Mouse (Mus musculus) ES-E14 (cell line): Measurements from ENCODE around the gene Was. TPM values are rescaled to one million over a fixed set of nuclear protein-coding genes. Genes with fewer than 3 reads are reported as not detected.

ENCODE experiments used
- DNase-seq: peaks from one replicate; pipeline ENCODE4 v3.0.0-alpha.2; 2013; ENCODE audit warnings: low read depth, low spot score
- H3K27ac ChIP-seq: 2 replicates; pipeline ENCODE4 v1.5.1; 2012; ENCODE audit warnings: low read depth, mild to moderate bottlenecking, low read length, moderate library complexity, mixed read lengths; ENCODE audit not compliant: poor library complexity, insufficient read depth, severe bottlenecking
- H3K36me3 ChIP-seq: 2 replicates; pipeline ENCODE4 v1.6.1; 2012; ENCODE audit warnings: mild to moderate bottlenecking, low read length, moderate library complexity, mixed read lengths; ENCODE audit not compliant: control insufficient read depth, poor library complexity, insufficient read depth, severe bottlenecking
- H3K4me1 ChIP-seq, 2 experiments: fragments of 150-350 bp in 1 of 2; sonication (generic) in 1 of 2; 2 replicates each; pipeline ENCODE4 v1.6.1; 2012; ENCODE audit warnings: low read length in 2 of 2, mild to moderate bottlenecking in 1 of 2, mixed read lengths in 1 of 2; ENCODE audit not compliant: control insufficient read depth in 2 of 2, insufficient read depth in 2 of 2, poor library complexity in 1 of 2
- H3K4me3 ChIP-seq, 2 experiments: fragments of 150-350 bp in 1 of 2; sonication (generic) in 1 of 2; 2 replicates each; pipeline ENCODE4 v1.5.1; 2012; ENCODE audit warnings: low read length in 2 of 2, low read depth in 1 of 2, mild to moderate bottlenecking in 1 of 2, mixed read lengths in 1 of 2; ENCODE audit not compliant: insufficient read depth in 1 of 2, poor library complexity in 1 of 2, severe bottlenecking in 1 of 2
- H3K9ac ChIP-seq: 2 replicates; pipeline ENCODE4 v1.6.1; 2012; ENCODE audit warnings: low read depth, mild to moderate bottlenecking, low read length, mixed read lengths; ENCODE audit not compliant: poor library complexity, insufficient read depth, severe bottlenecking
- H3K9me3 ChIP-seq: fragments of 150-350 bp; sonication (generic); 2 replicates; pipeline ENCODE4 v1.6.1; 2012; ENCODE audit warnings: low read depth, mild to moderate bottlenecking, low read length; ENCODE audit not compliant: control insufficient read depth, insufficient read depth
- CHD2 ChIP-seq: IDR thresholded peaks from 2 replicates; pipeline ENCODE4 v1.6.1; 2014; ENCODE audit warnings: mild to moderate bottlenecking, low read depth, low read length, inconsistent platforms
- HCFC1 ChIP-seq: IDR thresholded peaks from 2 replicates; pipeline ENCODE4 v1.6.1; 2012; ENCODE audit warnings: low read length, inconsistent platforms, borderline replicate concordance; ENCODE audit not compliant: insufficient read depth
- MAFK ChIP-seq: IDR thresholded peaks from 2 replicates; pipeline ENCODE4 v1.6.1; 2014; ENCODE audit warnings: mild to moderate bottlenecking, low read depth, low read length, inconsistent platforms; ENCODE audit not compliant: insufficient read depth
- ZC3H11A ChIP-seq: IDR thresholded peaks from 2 replicates; pipeline ENCODE4 v1.6.1; 2012; ENCODE audit warnings: low read depth, mild to moderate bottlenecking, inconsistent platforms, low read length, borderline replicate concordance
- ZNF384 ChIP-seq: IDR thresholded peaks from 2 replicates; pipeline ENCODE4 v1.6.1; 2012; ENCODE audit warnings: low read depth, low read length, inconsistent platforms
- in situ Hi-C, 2 experiments: fragments of 600-800 bp; cut with MboI; formaldehyde crosslinking; loops; one replicate each; pipeline ENCODE4 v1.15.1; 2025; ENCODE audit warnings: low sequenced_read_pairs in 2 of 2, inconsistent platforms in 1 of 2; ENCODE audit not compliant: unreplicated experiment in 2 of 2
- total RNA-seq: library from RNA; depleted of rRNA; stranded (reverse); fragments of 300-350 nt; gene quantifications from 2 replicates; pipeline ENCODE4 v1.2.3, GENCODE M21; 2012

The Was gene
- total RNA-seq, 1 experiment: 3.5 TPM

DNA sequence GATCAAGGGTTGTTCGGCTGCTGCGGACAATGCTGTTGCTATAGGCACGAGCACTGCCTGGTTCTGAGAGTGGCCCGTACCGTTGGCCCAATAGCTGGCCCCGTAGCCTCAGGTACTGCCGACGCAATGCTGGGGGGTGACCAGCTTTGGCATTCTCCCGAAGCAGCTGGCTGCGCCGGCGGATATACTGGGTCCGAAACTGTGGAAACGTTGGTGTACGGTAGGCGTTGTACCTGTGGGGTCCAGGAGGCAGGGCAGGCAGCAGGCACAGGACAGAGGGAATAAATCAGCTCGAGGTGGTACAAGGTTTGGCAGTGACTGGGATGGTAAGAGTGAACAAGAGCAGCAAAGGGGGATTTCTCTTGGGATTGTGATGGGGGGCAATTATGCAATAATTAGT, 41.1 kb upstream of the Was start:
- no peak overlapping the region for H3K27ac ChIP-seq
- no peak for TF ChIP-seq CHD2
- no peak for TF ChIP-seq ZNF384
- no peak for TF ChIP-seq ZC3H11A
- TF ChIP-seq MAFK: no peak
- TF ChIP-seq HCFC1: no peak
- H3K36me3 ChIP-seq: peaks cover 6% of the 10 kb centered on the region; the same call in 1 of the 2 replicates
- no peak for DNase-seq
- peak overlapping the region; percentile 49 for H3K9ac ChIP-seq
- in situ Hi-C loops: no loop called here
- H3K9me3 ChIP-seq: no peaks in the 10 kb centered on the region
- no peaks in the 10 kb centered on the region for H3K4me1 ChIP-seq
- peak overlapping the region; percentile 9 to 86 for H3K4me3 ChIP-seq

DNA sequence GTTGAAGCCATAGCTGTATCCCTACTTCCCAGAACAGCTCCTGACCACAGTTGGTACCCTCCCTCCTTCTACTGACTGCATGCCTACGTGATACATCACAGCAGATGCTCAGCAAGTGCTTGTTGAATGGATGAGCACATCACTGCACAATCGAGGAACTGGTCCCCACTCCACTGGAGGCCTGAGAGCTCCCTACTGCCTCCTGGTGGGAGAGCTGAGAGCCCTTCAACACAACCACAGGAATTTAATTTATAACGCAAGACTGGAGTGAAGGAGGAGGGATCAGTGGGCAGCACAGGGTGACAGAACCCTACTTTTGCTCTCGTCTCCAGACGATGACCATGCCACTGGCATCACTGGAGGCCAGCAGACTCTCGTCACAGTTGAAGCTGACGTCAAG, 34.9 kb upstream of the Was start:
- no peaks in the 10 kb centered on the region for H3K9me3 ChIP-seq
- TF ChIP-seq ZC3H11A (no peak), HCFC1 (no peak), ZNF384 (no peak), CHD2 (no peak), MAFK (no peak)
- H3K9ac ChIP-seq: no peak overlapping the region
- H3K4me1 ChIP-seq: no peaks in the 10 kb centered on the region
- H3K36me3 ChIP-seq: peaks cover 8% of the 10 kb centered on the region; the same call in 1 of the 2 replicates
- no peak overlapping the region for H3K27ac ChIP-seq
- no peak overlapping the region for H3K4me3 ChIP-seq
- in situ Hi-C loops: no loop called here
- DNase-seq: no peak

DNA sequence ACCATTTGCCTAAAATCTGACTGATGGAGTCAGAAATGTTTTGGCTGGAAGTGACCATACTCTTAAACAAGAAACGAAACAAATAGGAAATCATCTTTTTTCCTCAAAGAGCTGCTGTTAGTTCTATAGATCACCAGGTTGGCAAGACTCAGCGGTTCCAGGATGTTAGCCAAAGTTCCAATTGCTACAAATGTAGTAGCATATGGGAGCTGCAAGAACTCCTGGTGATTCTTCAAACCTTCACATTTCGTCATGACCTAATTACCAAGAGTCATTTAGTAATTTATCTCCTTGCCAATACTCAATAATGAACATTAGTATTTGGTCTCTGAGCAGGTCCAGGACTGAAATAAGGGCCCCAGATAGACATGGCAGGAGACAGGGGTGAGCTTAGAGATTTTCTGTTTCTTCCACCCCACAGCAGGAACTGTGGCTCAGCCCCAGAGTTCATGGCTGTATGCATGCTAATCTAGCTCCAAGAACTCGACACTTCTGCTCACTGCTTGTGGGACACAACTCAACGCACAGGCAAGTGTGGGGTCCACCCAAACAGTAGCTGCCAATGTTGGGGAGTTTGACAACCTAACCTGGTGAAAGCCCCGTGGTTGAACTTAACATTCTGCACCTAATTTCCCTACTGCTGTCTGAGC, 33.6 kb upstream of the Was start:
- H3K9ac ChIP-seq: no peak overlapping the region
- no peaks in the 10 kb centered on the region for H3K4me1 ChIP-seq
- no peak overlapping the region for H3K4me3 ChIP-seq
- no peak for DNase-seq
- H3K27ac ChIP-seq: no peak overlapping the region
- H3K9me3 ChIP-seq: no peaks in the 10 kb centered on the region
- TF ChIP-seq CHD2 (no peak), HCFC1 (no peak), ZNF384 (no peak), ZC3H11A (no peak), MAFK (no peak)
- in situ Hi-C loops: no loop called here
- H3K36me3 ChIP-seq: peaks cover 5% of the 10 kb centered on the region; the same call in 1 of the 2 replicates

DNA sequence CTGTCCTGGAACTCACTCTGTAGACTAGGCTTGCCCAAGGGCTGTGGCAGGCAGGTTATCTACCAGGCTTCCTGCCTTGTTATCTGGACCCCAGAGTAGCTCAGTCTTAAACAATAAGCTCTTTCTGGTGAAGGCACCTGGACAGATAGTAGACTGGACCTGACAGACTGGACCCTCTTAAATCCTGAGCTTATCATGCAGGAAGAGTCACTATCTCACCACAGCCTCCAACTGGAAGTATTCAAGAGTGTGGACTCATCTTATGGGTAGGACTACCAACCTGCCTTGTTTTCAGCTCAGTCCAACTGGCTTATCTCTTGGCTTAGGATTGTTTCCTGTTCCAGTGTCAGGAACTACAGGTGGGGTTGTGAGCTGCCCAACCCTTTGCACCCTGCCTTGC, 27.0 kb upstream of the Was start:
- Histone ChIP-seq H3K36me3 (no peaks in the 10 kb centered on the region), H3K4me3 (no peak overlapping the region), H3K9me3 (no peaks in the 10 kb centered on the region), H3K9ac (no peak overlapping the region), H3K27ac (no peak overlapping the region), H3K4me1 (no peaks in the 10 kb centered on the region)
- in situ Hi-C loops: no loop called here
- no peak for DNase-seq
- TF ChIP-seq ZC3H11A (no peak), HCFC1 (no peak), ZNF384 (no peak), MAFK (no peak), CHD2 (no peak)

DNA sequence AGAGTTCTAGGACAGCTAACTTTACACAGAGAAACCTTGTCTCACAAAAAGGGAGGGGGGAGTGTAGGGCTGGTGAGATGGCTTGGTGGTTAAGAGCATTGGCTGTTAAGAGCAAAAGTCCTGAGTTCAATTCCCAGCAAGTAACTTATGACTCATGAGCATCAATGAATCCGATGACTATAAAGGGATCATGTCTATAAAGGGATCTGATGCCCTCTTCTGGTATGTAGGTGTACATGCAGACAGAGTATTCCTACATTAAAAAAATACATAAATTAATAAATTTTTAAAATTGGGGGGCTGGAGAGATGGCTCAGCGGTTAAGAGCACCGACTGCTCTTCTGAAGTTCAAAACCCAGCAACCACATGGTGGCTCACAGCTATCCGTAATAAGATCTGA, 25.0 kb upstream of the Was start:
- no peak overlapping the region for H3K27ac ChIP-seq
- H3K4me3 ChIP-seq: no peak overlapping the region
- no peak for DNase-seq
- no peaks in the 10 kb centered on the region for H3K9me3 ChIP-seq
- no peak overlapping the region for H3K9ac ChIP-seq
- H3K36me3 ChIP-seq: no peaks in the 10 kb centered on the region
- in situ Hi-C loops: no loop called here
- no peaks in the 10 kb centered on the region for H3K4me1 ChIP-seq
- TF ChIP-seq ZC3H11A (no peak), HCFC1 (no peak), ZNF384 (no peak), CHD2 (no peak), MAFK (no peak)
